27 mouse cellular contexts compared by ENCODE assay signal in the genomic region with DNA sequence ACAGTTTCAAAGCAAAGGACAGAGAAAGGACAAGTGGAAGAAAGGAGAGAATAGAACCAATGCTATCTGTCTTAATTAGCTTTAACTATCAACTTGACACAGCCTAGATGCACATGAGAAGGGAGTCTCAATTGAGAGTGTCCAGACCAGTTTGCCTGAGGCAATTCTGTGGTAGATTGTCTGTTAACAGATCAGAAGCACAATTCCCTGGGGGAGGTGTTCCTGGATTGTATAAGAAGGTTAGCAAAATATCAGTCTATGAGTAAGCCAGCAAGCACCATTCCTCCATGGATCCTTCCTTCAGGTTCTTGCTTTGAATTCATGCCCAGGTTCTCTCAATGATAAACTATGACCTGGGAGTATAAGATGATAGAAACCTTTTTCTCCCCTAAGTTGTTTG.
"Had no signal": no experiment of that assay in that cellular context is flagged by ENCODE, and none has a peak within 500 bp of the region (broad histone marks: within the 10 kb centered on the region; RNA-seq: fewer than 3 reads in every experiment).

No protein-coding gene starts in this region.

- H3K4me3 ChIP-seq: heart, adult 2 months; heart, embryonic 10.5 days; heart, embryonic 12.5 days; hindbrain, embryonic 10.5 days; hindbrain, embryonic 12.5 days; intestine, embryonic 15.5 days; layer of hippocampus, adult 2 months; left cerebral cortex, adult 2 months; limb, embryonic 10.5 days; limb, embryonic 12.5 days; liver, embryonic 13.5 days had no signal

- H3K9me3 ChIP-seq: heart, embryonic 10.5 days; heart, embryonic 12.5 days; hindbrain, embryonic 10.5 days; hindbrain, embryonic 12.5 days; intestine, embryonic 15.5 days; limb, embryonic 10.5 days; limb, embryonic 12.5 days; liver, embryonic 13.5 days had no signal

- DNase-seq: gastrocnemius, postnatal 14 days; gastrocnemius, postnatal 36 days; heart, adult 11 months; heart, adult 2 months; heart, postnatal 10 days; heart, postnatal 4 days; kidney, adult 18-20 months; kidney, adult 8-10 months; kidney, postnatal 10 days; kidney, postnatal 25 days; kidney, postnatal 4 days; liver; liver, embryonic 13.5 days had no signal

- H3K27me3 ChIP-seq: heart, embryonic 12.5 days; intestine, embryonic 15.5 days had no signal

- H3K9ac ChIP-seq: heart, embryonic 12.5 days; hindbrain, embryonic 12.5 days; hindbrain, embryonic 14.5 days; intestine, embryonic 15.5 days; limb, embryonic 12.5 days; liver, embryonic 13.5 days had no signal

- ATAC-seq: hindbrain, embryonic 16.5 days; inflammation-experienced regulatory T-cells, adult 6 months; intestine, embryonic 15.5 days; intestine, postnatal 0 days had no signal

- H3K36me3 ChIP-seq: heart, embryonic 10.5 days; heart, embryonic 12.5 days; hindbrain, embryonic 10.5 days; hindbrain, embryonic 12.5 days; intestine, embryonic 15.5 days; limb, embryonic 10.5 days; limb, embryonic 12.5 days; liver, embryonic 13.5 days had no signal

- H3K27ac ChIP-seq: heart, adult 2 months; heart, embryonic 10.5 days; hindbrain, embryonic 10.5 days; hindbrain, embryonic 12.5 days; hindbrain, embryonic 14.5 days; intestine, embryonic 15.5 days; layer of hippocampus, adult 2 months; left cerebral cortex, adult 2 months; limb, embryonic 10.5 days; limb, embryonic 12.5 days; liver, embryonic 13.5 days had no signal

- H3K4me2 ChIP-seq: heart, embryonic 12.5 days; hindbrain, embryonic 12.5 days; hindbrain, embryonic 14.5 days; intestine, embryonic 15.5 days; limb, embryonic 12.5 days; liver, embryonic 11.5 days; liver, embryonic 13.5 days had no signal
